Mouse (Mus musculus): Measurements from ENCODE around the gene Mcoln3. TPM values are rescaled to one million over a fixed set of nuclear protein-coding genes. Genes with fewer than 3 reads are reported as not detected.

Mcoln3 gene
- polyA plus RNA-seq, 1 experiment from 2014 or later = 8.9 TPM

GRCm38 (mm10) chr3:146177295-146177694 lies 60.0 kb downstream of the Mcoln3 start:
- Histone ChIP-seq H3K36me3 (ENCODE audit: control insufficient read depth, insufficient read depth, low read length) (no peaks in the 10 kb centered on the region), H3K9me3 (ENCODE audit: control insufficient read depth, low read length) (no peaks in the 10 kb centered on the region), H3K4me2 (replicated peaks; ENCODE audit: low read depth, low read length) (no peak overlapping the region; the same call in 1 of the 2 replicates), H3K27me3 (ENCODE audit: control insufficient read depth, insufficient read depth, low read length) (no peaks in the 10 kb centered on the region), H3K4me1 (ENCODE audit: control insufficient read depth, insufficient read depth, low read length) (no peaks in the 10 kb centered on the region), H3K4me3 (ENCODE audit: low read length) (no peak overlapping the region), H3K9ac (ENCODE audit: low read depth, low read length) (no peak overlapping the region), H3K27ac (ENCODE audit: low read depth, low read length) (no peak overlapping the region)
- no peak for ATAC-seq (ENCODE audit: low FRiP score, low TSS enrichment)
- 74% methylated on average over 7 of the region's 7 CpGs for WGBS

GRCm38 (mm10) chr3:146177748-146178582 lies 60.7 kb downstream of the Mcoln3 start:
- WGBS = 4% methylated on average over 16 of the region's 16 CpGs
- Histone ChIP-seq H3K27me3 (ENCODE audit: control insufficient read depth, insufficient read depth, low read length) (no peaks in the 10 kb centered on the region), H3K36me3 (ENCODE audit: control insufficient read depth, insufficient read depth, low read length) (no peaks in the 10 kb centered on the region), H3K27ac (ENCODE audit: low read depth, low read length) (no peak overlapping the region), H3K9ac (ENCODE audit: low read depth, low read length) (no peak overlapping the region), H3K4me2 (replicated peaks; ENCODE audit: low read depth, low read length) (peak overlapping the region; percentile 25), H3K4me3 (ENCODE audit: low read length) (peak overlapping the region; percentile 8; the same call in 1 of the 2 replicates), H3K9me3 (ENCODE audit: control insufficient read depth, low read length) (no peaks in the 10 kb centered on the region), H3K4me1 (ENCODE audit: control insufficient read depth, insufficient read depth, low read length) (no peaks in the 10 kb centered on the region)
- ATAC-seq (ENCODE audit: low FRiP score, low TSS enrichment) = peak; percentile 77

DNA sequence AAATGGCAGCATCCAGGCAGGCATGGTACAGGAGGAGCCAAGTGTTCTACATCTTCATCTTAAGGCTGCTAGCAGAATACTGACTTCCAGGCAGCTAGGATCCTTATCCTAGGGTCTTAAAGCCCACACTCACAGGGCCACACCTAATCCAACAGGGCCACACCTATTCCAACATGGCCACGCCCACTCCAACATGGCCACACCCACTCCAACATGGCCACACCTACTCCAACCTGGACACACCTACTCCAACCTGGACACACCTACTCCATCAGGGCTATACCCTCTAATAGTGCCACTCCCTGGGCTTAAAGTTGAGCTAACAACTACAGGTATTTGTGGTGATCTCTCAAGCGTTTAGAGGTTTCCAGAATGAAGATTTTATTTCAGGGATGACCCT lies 63.1 kb downstream of the Mcoln3 start:
- H3K9me3 ChIP-seq (ENCODE audit: control insufficient read depth, low read length) = no peaks in the 10 kb centered on the region
- no peak overlapping the region for H3K9ac ChIP-seq (ENCODE audit: low read depth, low read length)
- ATAC-seq (ENCODE audit: low FRiP score, low TSS enrichment) = no peak
- no peaks in the 10 kb centered on the region for H3K36me3 ChIP-seq (ENCODE audit: control insufficient read depth, insufficient read depth, low read length)
- no peak overlapping the region for H3K4me2 ChIP-seq (replicated peaks; ENCODE audit: low read depth, low read length)
- no peaks in the 10 kb centered on the region for H3K4me1 ChIP-seq (ENCODE audit: control insufficient read depth, insufficient read depth, low read length)
- H3K4me3 ChIP-seq (ENCODE audit: low read length) = no peak overlapping the region
- no peaks in the 10 kb centered on the region for H3K27me3 ChIP-seq (ENCODE audit: control insufficient read depth, insufficient read depth, low read length)
- no peak overlapping the region for H3K27ac ChIP-seq (ENCODE audit: low read depth, low read length)
- 30% methylated on average over 2 of the region's 2 CpGs for WGBS

- WGBS = 42% methylated on average over 3 of the region's 3 CpGs
- no peak for ATAC-seq (ENCODE audit: low FRiP score, low TSS enrichment)
- Histone ChIP-seq H3K9ac (ENCODE audit: low read depth, low read length) (no peak overlapping the region), H3K27me3 (ENCODE audit: control insufficient read depth, insufficient read depth, low read length) (no peaks in the 10 kb centered on the region), H3K4me2 (replicated peaks; ENCODE audit: low read depth, low read length) (no peak overlapping the region), H3K27ac (ENCODE audit: low read depth, low read length) (no peak overlapping the region), H3K9me3 (ENCODE audit: control insufficient read depth, low read length) (no peaks in the 10 kb centered on the region), H3K4me1 (ENCODE audit: control insufficient read depth, insufficient read depth, low read length) (no peaks in the 10 kb centered on the region), H3K4me3 (ENCODE audit: low read length) (no peak overlapping the region), H3K36me3 (ENCODE audit: control insufficient read depth, insufficient read depth, low read length) (no peaks in the 10 kb centered on the region)
Measured at GRCm38 (mm10) chr3:146180986-146181385, 63.7 kb downstream of the Mcoln3 start.

GRCm38 (mm10) chr3:146184992-146185657 lies 67.9 kb downstream of the Mcoln3 start:
- no peak overlapping the region for H3K27ac ChIP-seq (ENCODE audit: low read depth, low read length)
- H3K4me3 ChIP-seq (ENCODE audit: low read length) = no peak overlapping the region
- 37% methylated on average over 13 of the region's 13 CpGs for WGBS
- no peaks in the 10 kb centered on the region for H3K9me3 ChIP-seq (ENCODE audit: control insufficient read depth, low read length)
- peak; percentile 70 for ATAC-seq (ENCODE audit: low FRiP score, low TSS enrichment)
- H3K4me1 ChIP-seq (ENCODE audit: control insufficient read depth, insufficient read depth, low read length) = no peaks in the 10 kb centered on the region
- no peaks in the 10 kb centered on the region for H3K27me3 ChIP-seq (ENCODE audit: control insufficient read depth, insufficient read depth, low read length)
- no peak overlapping the region for H3K4me2 ChIP-seq (replicated peaks; ENCODE audit: low read depth, low read length)
- H3K9ac ChIP-seq (ENCODE audit: low read depth, low read length) = no peak overlapping the region
- H3K36me3 ChIP-seq (ENCODE audit: control insufficient read depth, insufficient read depth, low read length) = no peaks in the 10 kb centered on the region

DNA sequence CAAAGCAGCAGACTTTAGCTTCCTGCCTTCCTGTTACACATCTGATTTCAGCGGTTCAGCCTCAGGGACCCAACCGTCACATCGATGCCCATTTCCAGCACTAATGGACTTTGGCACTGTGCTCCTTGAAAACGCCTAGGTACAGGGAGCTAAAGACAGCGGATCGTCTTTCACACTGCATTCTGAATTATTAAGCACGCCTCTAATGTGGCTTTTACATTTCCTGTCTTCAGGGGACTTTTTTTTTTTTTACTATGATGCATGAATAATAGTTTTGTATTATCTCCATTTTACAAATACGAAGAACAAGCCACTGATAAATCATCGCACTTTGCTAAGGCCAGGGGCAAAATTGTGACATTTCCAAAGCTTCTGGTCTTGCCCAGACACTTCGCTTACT lies 68.8 kb downstream of the Mcoln3 start:
- H3K4me2 ChIP-seq (replicated peaks; ENCODE audit: low read depth, low read length) = no peak overlapping the region
- H3K27ac ChIP-seq (ENCODE audit: low read depth, low read length) = no peak overlapping the region
- H3K36me3 ChIP-seq (ENCODE audit: control insufficient read depth, insufficient read depth, low read length) = no peaks in the 10 kb centered on the region
- H3K9ac ChIP-seq (ENCODE audit: low read depth, low read length) = no peak overlapping the region
- no peaks in the 10 kb centered on the region for H3K27me3 ChIP-seq (ENCODE audit: control insufficient read depth, insufficient read depth, low read length)
- ATAC-seq (ENCODE audit: low FRiP score, low TSS enrichment) = no peak
- no peaks in the 10 kb centered on the region for H3K9me3 ChIP-seq (ENCODE audit: control insufficient read depth, low read length)
- WGBS = 76% methylated on average over 10 of the region's 10 CpGs
- H3K4me3 ChIP-seq (ENCODE audit: low read length) = no peak overlapping the region
- no peaks in the 10 kb centered on the region for H3K4me1 ChIP-seq (ENCODE audit: control insufficient read depth, insufficient read depth, low read length)

GRCm38 (mm10) chr3:146189933-146190332 lies 72.7 kb downstream of the Mcoln3 start:
- ATAC-seq (ENCODE audit: low FRiP score, low TSS enrichment) = no peak
- Histone ChIP-seq H3K4me1 (ENCODE audit: control insufficient read depth, insufficient read depth, low read length) (no peaks in the 10 kb centered on the region), H3K36me3 (ENCODE audit: control insufficient read depth, insufficient read depth, low read length) (no peaks in the 10 kb centered on the region), H3K27ac (ENCODE audit: low read depth, low read length) (no peak overlapping the region), H3K4me2 (replicated peaks; ENCODE audit: low read depth, low read length) (no peak overlapping the region), H3K4me3 (ENCODE audit: low read length) (no peak overlapping the region), H3K9me3 (ENCODE audit: control insufficient read depth, low read length) (no peaks in the 10 kb centered on the region), H3K27me3 (ENCODE audit: control insufficient read depth, insufficient read depth, low read length) (no peaks in the 10 kb centered on the region), H3K9ac (ENCODE audit: low read depth, low read length) (no peak overlapping the region)
- 76% methylated on average over 10 of the region's 10 CpGs for WGBS
